Mouse (Mus musculus) kidney, adult 11 months (tissue): ENCODE measurements at regions not wholly inside any gene's neighbourhood (a gene's known extent, or its start where the extent isn't known, plus 50 kb on each side); places are given as distances from the start of the nearest gene placed in this dataset.

Experiments
- DNase-seq: peaks from one replicate; pipeline ENCODE4 v3.0.0; 2022

GRCm38 (mm10) chr12:26130811-26131210, 284.2 kb downstream of the Rnf144a start:
- DNase-seq, result no peak

GRCm38 (mm10) chr12:26130011-26130410, 285.0 kb downstream of the Rnf144a start:
- no peak for DNase-seq

GRCm38 (mm10) chr12:26129511-26129910, 285.5 kb downstream of the Rnf144a start:
- DNase-seq, result no peak

- DNase-seq, result no peak
These were observed 286.2 kb downstream of the Rnf144a start for GRCm38 (mm10) chr12:26128851-26129250.

GRCm38 (mm10) chr12:26126260-26126659, 288.8 kb downstream of the Rnf144a start:
- no peak for DNase-seq

GRCm38 (mm10) chr12:26124211-26124610, 290.8 kb downstream of the Rnf144a start:
- no peak for DNase-seq

- DNase-seq, result no peak
These were observed 299.6 kb downstream of the Rnf144a start for GRCm38 (mm10) chr12:26115339-26115912.

GRCm38 (mm10) chr12:26112166-26113019, 302.7 kb downstream of the Rnf144a start:
- DNase-seq, result peak; percentile 6

- DNase-seq, result no peak
These were observed 305.2 kb downstream of the Rnf144a start for GRCm38 (mm10) chr12:26109866-26110265.

GRCm38 (mm10) chr12:26104372-26104771, 310.7 kb downstream of the Rnf144a start:
- no peak for DNase-seq

GRCm38 (mm10) chr12:26102384-26102783, 312.7 kb downstream of the Rnf144a start:
- no peak for DNase-seq

GRCm38 (mm10) chr12:26100140-26100539, 314.9 kb downstream of the Rnf144a start:
- no peak for DNase-seq

- DNase-seq, result no peak
These were observed 315.9 kb downstream of the Rnf144a start for GRCm38 (mm10) chr12:26099176-26099575.

GRCm38 (mm10) chr12:26092311-26092710, 322.7 kb downstream of the Rnf144a start:
- no peak for DNase-seq

- DNase-seq, result no peak
These were observed 323.2 kb downstream of the Rnf144a start for GRCm38 (mm10) chr12:26091865-26092264.

- DNase-seq, result no peak
These were observed 326.7 kb downstream of the Rnf144a start for GRCm38 (mm10) chr12:26088389-26088788.

GRCm38 (mm10) chr12:26086923-26087322, 328.1 kb downstream of the Rnf144a start:
- DNase-seq, result no peak

- no peak for DNase-seq
These were observed 328.6 kb downstream of the Rnf144a start for GRCm38 (mm10) chr12:26086414-26086813.

GRCm38 (mm10) chr12:26079061-26079625, 335.9 kb downstream of the Rnf144a start:
- no peak for DNase-seq

- DNase-seq, result no peak
These were observed 339.3 kb downstream of the Rnf144a start for GRCm38 (mm10) chr12:26075638-26076254.

GRCm38 (mm10) chr12:26072180-26072579, 342.9 kb downstream of the Rnf144a start:
- no peak for DNase-seq

GRCm38 (mm10) chr12:26071610-26072009, 343.4 kb downstream of the Rnf144a start:
- DNase-seq, result peak; percentile 38

- DNase-seq, result no peak
These were observed 346.4 kb downstream of the Rnf144a start for GRCm38 (mm10) chr12:26068685-26069008.
